Comparison of ENCODE assay signal across 22 mouse cellular contexts in the genomic region with DNA sequence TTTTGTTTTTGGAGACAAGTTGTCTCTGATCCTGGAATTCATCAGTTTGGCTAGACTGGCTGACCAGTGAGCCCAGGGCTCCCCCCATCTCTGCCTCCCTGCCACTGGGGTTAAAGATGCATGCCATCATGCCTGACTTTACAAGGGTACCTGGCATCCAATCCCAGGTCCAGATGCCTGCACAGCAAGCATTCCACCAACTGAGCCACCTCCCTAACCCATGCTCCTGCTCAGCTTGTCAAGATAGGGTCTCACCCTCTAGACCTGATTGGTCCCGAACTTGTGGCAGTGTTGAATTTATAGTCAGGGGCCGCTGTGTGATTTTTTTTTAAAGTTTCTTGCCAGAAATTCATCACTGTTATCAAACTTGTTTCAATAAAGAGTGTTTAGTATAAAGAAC.
DNase-seq lines count a peak whose midpoint lies in the region; ATAC-seq and TF ChIP-seq lines count a peak whose summit lies in the region.
"Had no signal": no experiment of that assay in that cellular context is flagged by ENCODE, and none has a peak within 500 bp of the region (broad histone marks: within the 10 kb centered on the region; RNA-seq: fewer than 3 reads in every experiment).

No protein-coding gene starts in this region.

- no peak overlapping the region for H3K4me3 ChIP-seq in cerebellum, adult 2 months (replicated peaks; ENCODE audit: insufficient read depth, low read depth, low read length)
- H3K4me3 ChIP-seq in layer of hippocampus, adult 2 months = no peak overlapping the region
- H3K4me3 ChIP-seq: embryonic facial prominence, embryonic 12.5 days; erythroblast, embryonic 14.5 days; forebrain, embryonic 13.5 days; hindbrain, embryonic 15.5 days; limb, embryonic 13.5 days; liver, embryonic 12.5 days; neural tube, embryonic 15.5 days; stomach, embryonic 15.5 days had no signal

- H3K27ac ChIP-seq in cerebellum, adult 2 months (ENCODE audit: insufficient read depth, low read length) = no peak overlapping the region
- peak overlapping the region; percentile 96; the same call in 1 of the 2 replicates for H3K27ac ChIP-seq in layer of hippocampus, adult 2 months
- H3K27ac ChIP-seq: embryonic facial prominence, embryonic 12.5 days; forebrain, embryonic 13.5 days; hindbrain, embryonic 15.5 days; limb, embryonic 13.5 days; liver, embryonic 12.5 days; neural tube, embryonic 15.5 days; stomach, embryonic 15.5 days had no signal

- TF ChIP-seq CTCF in cerebellum, adult 2 months (IDR thresholded peaks at IDR 0.05; ENCODE audit: borderline replicate concordance, insufficient read depth, low read depth, low read length) = no peak
- no peak for TF ChIP-seq CTCF in layer of hippocampus, adult 2 months (conservative IDR thresholded peaks at IDR 0.05)

- H3K4me1 ChIP-seq in cerebellum, adult 2 months (ENCODE audit: control insufficient read depth, insufficient read depth, low read length) = peaks cover 12% of the 10 kb centered on the region
- H3K4me1 ChIP-seq: liver, embryonic 12.5 days had no signal

- no peak for ATAC-seq in cerebellum, adult (ENCODE audit: insufficient number of reproducible peaks, low FRiP score, low TSS enrichment)
- ATAC-seq in monocyte, adult 5-6 weeks (replicated peaks; ENCODE audit: insufficient number of reproducible peaks, low FRiP score, low TSS enrichment, poor library complexity, severe bottlenecking) = no peak
- ATAC-seq: forebrain, embryonic 13.5 days; liver, embryonic 12.5 days; Patski had no signal

- H3K27me3 ChIP-seq in cerebellum, adult 2 months (ENCODE audit: control insufficient read depth, insufficient read depth, low read length) = no peaks in the 10 kb centered on the region
- H3K27me3 ChIP-seq: embryonic facial prominence, embryonic 12.5 days; forebrain, embryonic 13.5 days; hindbrain, embryonic 15.5 days; neural tube, embryonic 15.5 days; Patski; stomach, embryonic 15.5 days had no signal

- DNase-seq in cerebellum, adult 2 months = peak; percentile 40 to 46
- no peak for DNase-seq in layer of hippocampus, adult 2 months (ENCODE audit: low spot score in 2 of 2)
- DNase-seq in layer of hippocampus, adult 9-11 months = no peak
- DNase-seq in cerebellum, postnatal 10 days = peak; percentile 41 to 60
- DNase-seq in frontal cortex, postnatal 14 days (ENCODE audit: low spot score in 2 of 2) = no peak
- DNase-seq: heart, postnatal 4 days; kidney, adult 8-10 months; layer of hippocampus, postnatal 36 days; lung, adult 18-20 months; lung, postnatal 10 days; thymus, adult 18-20 months had no signal

- TF ChIP-seq POLR2A in cerebellum, adult 2 months (IDR thresholded peaks at IDR 0.05; ENCODE audit: borderline replicate concordance, insufficient read depth, low read length) = no peak

- WGBS in cerebellum, adult 2 months = 81% methylated on average over 2 of the region's 2 CpGs

Comparison
In these comparisons a context has a peak if more than half of its experiments do, and no peak if none do; other contexts are left out.
1. DNase-seq: peak in cerebellum, adult 2 months (2 of 2) and cerebellum, postnatal 10 days (2 of 2); none in layer of hippocampus, adult 2 months (0 of 2), layer of hippocampus, adult 9-11 months (single experiment) and frontal cortex, postnatal 14 days (0 of 2).